Mouse (Mus musculus) small intestine, adult 2 months (tissue): ENCODE data around the gene Reg2. TPM values are rescaled to one million over a fixed set of nuclear protein-coding genes. Genes with fewer than 3 reads are reported as not detected.

ENCODE experiments used
- H3K27ac ChIP-seq: fragments of 200-500 bp; 2 replicates; pipeline ENCODE4 v1.5.1; 2012; ENCODE audit warnings: low read depth, low read length, control low read depth, inconsistent platforms; ENCODE audit not compliant: insufficient read depth
- H3K27me3 ChIP-seq: fragments of 200-500 bp; 2 replicates; pipeline ENCODE4 v1.6.1; 2012; ENCODE audit warnings: mild to moderate bottlenecking, moderate library complexity, low read length, inconsistent platforms; ENCODE audit not compliant: control insufficient read depth, insufficient read depth
- H3K36me3 ChIP-seq: fragments of 200-500 bp; 2 replicates; pipeline ENCODE4 v1.6.1; 2012; ENCODE audit warnings: mild to moderate bottlenecking, low read length, control low read depth, inconsistent platforms; ENCODE audit not compliant: control insufficient read depth, insufficient read depth
- H3K4me1 ChIP-seq: fragments of 200-500 bp; 2 replicates; pipeline ENCODE4 v1.6.1; 2012; ENCODE audit warnings: low read length, inconsistent platforms, mixed read lengths; ENCODE audit not compliant: control insufficient read depth, insufficient read depth, insufficient read length
- H3K4me3 ChIP-seq: fragments of 200-500 bp; 2 replicates; pipeline ENCODE4 v1.5.1; 2012; ENCODE audit warnings: low read depth, mild to moderate bottlenecking, control low read depth, inconsistent platforms, low read length, moderate library complexity
- CTCF ChIP-seq: fragments of 200-500 bp; IDR thresholded peaks from 2 replicates; pipeline ENCODE4 v1.5.1; 2012; ENCODE audit warnings: low read depth, mild to moderate bottlenecking, control low read depth, inconsistent platforms, low read length, moderate library complexity, mixed read lengths; ENCODE audit not compliant: insufficient replicate concordance, insufficient read length; ENCODE audit errors: extremely low read depth
- POLR2A ChIP-seq: fragments of 200-500 bp; IDR thresholded peaks from 2 replicates; pipeline ENCODE4 v1.6.1; 2012; ENCODE audit warnings: low read depth, mild to moderate bottlenecking, control low read depth, inconsistent platforms, low read length, moderate library complexity
- WGBS: fragments of 180-500 bp; shearing (Covaris S2); methylation state at CpG from one replicate; pipeline ENCODE4 v1.1.7; 2018; 5-methylcytosine and 5-hydroxymethylcytosine counted together
- polyA plus RNA-seq: library from polyadenylated mRNA; depleted of rRNA; stranded (reverse); fragments of >200 nt; gene quantifications from 2 replicates; pipeline ENCODE4 v1.2.3, GENCODE M21; 2012; rRNA removed

The Reg2 gene
- polyA plus RNA-seq, 1 experiment: 1.5 TPM

GRCm38 (mm10) chr6:78425497-78425896 is 30.1 kb downstream of the Reg2 start:
- no peaks in the 10 kb centered on the region for H3K27me3 ChIP-seq
- H3K4me3 ChIP-seq: no peak overlapping the region
- 21% methylated on average over 3 of the region's 3 CpGs for whole genome bisulfite sequencing
- TF ChIP-seq CTCF (no peak), POLR2A (no peak)
- H3K27ac ChIP-seq: no peak overlapping the region
- no peaks in the 10 kb centered on the region for H3K36me3 ChIP-seq
- H3K4me1 ChIP-seq: peaks cover 6% of the 10 kb centered on the region; the same call in 1 of the 2 replicates

- Histone ChIP-seq H3K4me1 (peaks cover 3% of the 10 kb centered on the region; the same call in 1 of the 2 replicates), H3K36me3 (peaks cover 3% of the 10 kb centered on the region; the same call in 1 of the 2 replicates), H3K27me3 (no peaks in the 10 kb centered on the region), H3K27ac (no peak overlapping the region), H3K4me3 (no peak overlapping the region)
- 4% methylated on average over 1 of the region's 1 CpGs for WGBS
- no peak for TF ChIP-seq POLR2A
- TF ChIP-seq CTCF: no peak
Measured at GRCm38 (mm10) chr6:78447202-78447601, 51.8 kb downstream of the Reg2 start.

GRCm38 (mm10) chr6:78448409-78448808 is 53.0 kb downstream of the Reg2 start:
- Histone ChIP-seq H3K27ac (0 out of 2 replicates have a peak overlapping the region, but pooled peaks have one; percentile 29), H3K36me3 (peaks cover 3% of the 10 kb centered on the region; the same call in 1 of the 2 replicates), H3K27me3 (no peaks in the 10 kb centered on the region), H3K4me3 (no peak overlapping the region), H3K4me1 (peaks cover 3% of the 10 kb centered on the region; the same call in 1 of the 2 replicates)
- TF ChIP-seq CTCF: no peak
- no peak for TF ChIP-seq POLR2A

- Histone ChIP-seq H3K4me1 (peaks cover 2% of the 10 kb centered on the region; the same call in 1 of the 2 replicates), H3K36me3 (peaks cover 3% of the 10 kb centered on the region; the same call in 1 of the 2 replicates), H3K4me3 (no peak overlapping the region), H3K27me3 (no peaks in the 10 kb centered on the region), H3K27ac (no peak overlapping the region)
- no peak for TF ChIP-seq POLR2A
- no peak for TF ChIP-seq CTCF
- WGBS: 96% methylated on average over 2 of the region's 2 CpGs
Measured at GRCm38 (mm10) chr6:78452804-78453203, 57.4 kb downstream of the Reg2 start.

Other genes starting within 250 kb of the Reg2 start
- gene Reg3b, start 25.0 kb upstream of the Reg2 start, polyA plus RNA-seq: 621 and 3,428 TPM in 2 replicates
- gene Reg3d, start 16.8 kb upstream of the Reg2 start, polyA plus RNA-seq: 67.1 TPM in 1 of 2 replicates, not detected in the other
- 41.2 and 67.5 TPM in 2 replicates for gene Reg3a, start 14.9 kb upstream of the Reg2 start, polyA plus RNA-seq
- gene Reg1, start 27.1 kb downstream of the Reg2 start, polyA plus RNA-seq: 30.8 and 4,882 TPM in 2 replicates
- gene Reg3g, start 73.2 kb downstream of the Reg2 start, polyA plus RNA-seq: 394 and 1,292 TPM in 2 replicates